8 mouse cellular contexts compared by ENCODE assay signal in genomic region chr14:56885308-56885771, GRCm38 (mm10). TPM values are rescaled to one million over a fixed set of nuclear protein-coding genes. Genes with fewer than 3 reads are reported as not detected.
DNase-seq lines count a peak whose midpoint lies in the region; ATAC-seq and TF ChIP-seq lines count a peak whose summit lies in the region.

No protein-coding gene starts in this region.

- peak overlapping the region; percentile 98 for H3K27ac ChIP-seq in gastrocnemius, adult 2 months
- H3K27ac ChIP-seq in hindbrain, postnatal 0 days, result peak overlapping the region; percentile 94
- H3K27ac ChIP-seq in left cerebral cortex, adult 2 months, result peak overlapping the region; percentile 50; the same call in 1 of the 2 replicates
- 0 out of 2 replicates have a peak overlapping the region, but pooled peaks have one; percentile 25 for H3K27ac ChIP-seq in macrophage

- WGBS in hindbrain, postnatal 0 days, result under 1% methylated on average over 36 of the region's 36 CpGs
- under 1% methylated on average over 36 of the region's 36 CpGs for WGBS in macrophage (ENCODE audit: missing documents)

- H3K36me3 ChIP-seq in hindbrain, postnatal 0 days (ENCODE audit: insufficient read depth, low read length), result peaks cover 4% of the 10 kb centered on the region; the same call in 1 of the 2 replicates
- peaks cover 7% of the 10 kb centered on the region; the same call in 1 of the 2 replicates for H3K36me3 ChIP-seq in macrophage (ENCODE audit: inconsistent target)

- peaks cover 8% of the 10 kb centered on the region for H3K4me1 ChIP-seq in hindbrain, postnatal 0 days (ENCODE audit: insufficient read depth, low read length)

- ATAC-seq in hindbrain, postnatal 0 days, result peak; percentile 24

- TF ChIP-seq CTCF in gastrocnemius, adult 2 months (IDR thresholded peaks at IDR 0.05), result peak; percentile 76
- peak; percentile 81 for TF ChIP-seq CTCF in hindbrain, postnatal 0 days (IDR thresholded peaks at IDR 0.05; ENCODE audit: low read depth)
- peak; percentile 79 for TF ChIP-seq CTCF in left cerebral cortex, adult 2 months (IDR thresholded peaks at IDR 0.05)

- H3K4me3 ChIP-seq in gastrocnemius, adult 2 months, result peak overlapping the region; percentile 74
- peak overlapping the region; percentile 45 for H3K4me3 ChIP-seq in hindbrain, postnatal 0 days (ENCODE audit: low read length)
- peak overlapping the region; percentile 66 for H3K4me3 ChIP-seq in left cerebral cortex, adult 2 months
- no peak overlapping the region; the same call in 1 of the 2 replicates for H3K4me3 ChIP-seq in macrophage (ENCODE audit: inconsistent target)

- peak; percentile 81 for DNase-seq in WW6 (ENCODE audit: low read depth, low spot score)
- DNase-seq in cerebellum, postnatal 36 days, result peak; percentile 79 to 84
- DNase-seq in gastrocnemius, adult 2 months, result peak; percentile 82
- DNase-seq in hindbrain, postnatal 0 days (ENCODE audit: low spot score), result peak; percentile 92
- peak; percentile 67 to 74 for DNase-seq in left cerebral cortex, adult 2 months (ENCODE audit: extremely low spot score in 1 of 2, low spot score in 2 of 2)
- DNase-seq in retina, postnatal 7 days (ENCODE audit: low read depth, low spot score), result peak; percentile 66
- DNase-seq in urinary bladder, adult 18-20 months (ENCODE audit: low spot score in 2 of 2), result peak; percentile 71 to 84

- H3K4me2 ChIP-seq in hindbrain, postnatal 0 days (ENCODE audit: low read depth, low read length), result peak overlapping the region; percentile 56; the same call in 1 of the 2 replicates

- H3K79me2 ChIP-seq in macrophage (ENCODE audit: inconsistent target), result peaks cover 30% of the 10 kb centered on the region

- no peaks in the 10 kb centered on the region for H3K27me3 ChIP-seq in hindbrain, postnatal 0 days (ENCODE audit: insufficient read depth, low read length)

- intact Hi-C loops in gastrocnemius, adult 2 months (cut with DNase I), result no loop called here
- intact Hi-C loops in left cerebral cortex, adult 2 months (cut with DNase I), result loop anchor here (5.0 kb wide), 1 partner anchor 218 kb away; the partner anchor contains the start of gene Mphosph8

- peak overlapping the region; percentile 60; the same call in 1 of the 2 replicates for H3K9ac ChIP-seq in hindbrain, postnatal 0 days (replicated peaks; ENCODE audit: low read length)

- no peaks in the 10 kb centered on the region for H3K9me3 ChIP-seq in hindbrain, postnatal 0 days (ENCODE audit: low read length)

RNA-seq across cellular contexts. Expression of gene Zmym2, which starts 1.1 kb away (rescaled TPM):
- 10 to 100 TPM; 35.2 to 36.8 TPM for total RNA-seq in gastrocnemius, adult 2 months (2021)
- total RNA-seq in hindbrain, postnatal 0 days (2014; rRNA removed), result 27.3 and 37.1 TPM in 2 replicates
- polyA plus RNA-seq in hindbrain, postnatal 0 days (2015; fragmentation: Nextera tagmentation; extraction: Ambion mirVana), result 28.5 TPM in 2 replicates
- total RNA-seq in left cerebral cortex, adult 2 months (2021), result 10 to 100 TPM; 91.5 to 93.8 TPM
- 100 to 1,000 TPM in 20 of 26 experiments, 10 to 100 TPM in 6; 64.0 to 199 (median 135) TPM for total RNA-seq in macrophage (2018; cell fraction: chromatin; rRNA removed)
- 10 to 100 TPM; 12.1 to 32.2 (median 20.3) TPM for total RNA-seq in macrophage (2018; cell fraction: cytosol; rRNA removed)
- 100 to 1,000 TPM in 5 of 26 experiments, 10 to 100 TPM in 21; 22.0 to 124 (median 65.2) TPM for total RNA-seq in macrophage (2018; cell fraction: nucleus; rRNA removed)
- polyA plus RNA-seq in macrophage (2018), result 17.9 to 26.5 TPM (median 24.2 TPM) in 3 replicates

Comparison
In these comparisons a context has a peak if more than half of its experiments do, and no peak if none do; other contexts are left out.
1. H3K27ac ChIP-seq: peak in every context shown above with its lines; median percentile 98 in gastrocnemius, adult 2 months; 94 in hindbrain, postnatal 0 days; 50 in left cerebral cortex, adult 2 months; 25 in macrophage.